Mouse (Mus musculus) adrenal gland, adult (tissue): ENCODE data around the gene Mettl6.

ENCODE experiments used
- DNase-seq, 2 experiments: peaks; one replicate each; pipeline ENCODE4 v3.0.0; 2022 to 2023; ENCODE audit warnings: low spot score in 1 of 2; ENCODE audit not compliant: inconsistent age in 2 of 2

Mettl6 gene

GRCm38 (mm10) chr14:31494975-31495455 is at the start of gene Mettl6:
Gene Mettl6, minus strand, starts transcription at chr14:31495040.
- peak; percentile 93 to 97 for DNase-seq

DNA sequence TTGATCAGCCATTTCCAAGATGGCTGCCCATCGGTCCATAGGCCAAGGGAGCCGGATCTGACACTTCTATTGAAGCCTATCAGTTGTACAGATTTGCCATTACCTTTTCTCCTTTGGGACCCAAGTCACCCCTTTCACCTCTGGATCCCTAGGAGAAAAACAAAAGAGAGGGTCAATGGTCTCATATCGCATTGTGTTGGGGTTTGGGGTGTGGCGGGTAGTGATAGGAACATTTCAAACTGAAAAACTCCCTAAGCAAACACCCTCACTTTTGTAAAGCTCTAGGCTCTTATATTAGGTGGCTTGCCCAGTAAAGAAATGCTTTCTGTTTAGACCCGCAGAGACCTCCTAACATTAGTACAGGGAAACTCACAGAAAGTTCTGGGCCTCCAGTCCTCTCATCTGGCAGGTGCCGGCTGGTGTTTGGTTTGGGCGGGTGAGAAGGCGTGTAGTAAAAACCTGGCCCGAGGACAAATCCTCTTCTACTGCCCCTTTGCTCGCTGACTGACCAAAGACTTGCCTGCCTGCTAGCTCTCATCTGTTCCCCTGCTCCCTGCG is 49.1 kb upstream of the Mettl6 start:
- DNase-seq: no peak

GRCm38 (mm10) chr14:31537298-31537697 is 42.5 kb upstream of the Mettl6 start:
- no peak for DNase-seq

DNA sequence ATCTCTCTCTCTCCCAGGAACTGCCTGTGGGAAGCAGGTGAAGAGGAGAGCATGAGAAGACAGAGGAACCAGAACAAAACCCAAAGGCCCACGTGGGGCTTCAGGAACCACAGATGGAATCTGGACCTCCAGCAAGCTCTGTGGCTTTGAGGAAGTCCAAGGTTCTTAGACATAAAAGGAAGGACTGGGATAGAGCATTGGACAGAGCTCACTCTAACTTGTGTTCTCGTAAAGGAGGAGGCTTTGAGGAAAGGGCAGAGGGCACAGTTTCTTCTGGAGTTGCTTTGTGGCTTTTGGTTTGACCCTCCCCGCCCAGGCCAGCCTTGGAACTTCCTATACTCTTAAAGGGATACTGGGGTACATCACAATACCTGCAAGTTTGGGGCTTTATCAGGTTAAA is 37.8 kb upstream of the Mettl6 start:
- DNase-seq: no peak

- peak; percentile 23 to 48 for DNase-seq
Observed at GRCm38 (mm10) chr14:31531506-31532148, 36.8 kb upstream of the Mettl6 start.

GRCm38 (mm10) chr14:31530847-31531246 is 36.0 kb upstream of the Mettl6 start:
- no peak for DNase-seq

DNA sequence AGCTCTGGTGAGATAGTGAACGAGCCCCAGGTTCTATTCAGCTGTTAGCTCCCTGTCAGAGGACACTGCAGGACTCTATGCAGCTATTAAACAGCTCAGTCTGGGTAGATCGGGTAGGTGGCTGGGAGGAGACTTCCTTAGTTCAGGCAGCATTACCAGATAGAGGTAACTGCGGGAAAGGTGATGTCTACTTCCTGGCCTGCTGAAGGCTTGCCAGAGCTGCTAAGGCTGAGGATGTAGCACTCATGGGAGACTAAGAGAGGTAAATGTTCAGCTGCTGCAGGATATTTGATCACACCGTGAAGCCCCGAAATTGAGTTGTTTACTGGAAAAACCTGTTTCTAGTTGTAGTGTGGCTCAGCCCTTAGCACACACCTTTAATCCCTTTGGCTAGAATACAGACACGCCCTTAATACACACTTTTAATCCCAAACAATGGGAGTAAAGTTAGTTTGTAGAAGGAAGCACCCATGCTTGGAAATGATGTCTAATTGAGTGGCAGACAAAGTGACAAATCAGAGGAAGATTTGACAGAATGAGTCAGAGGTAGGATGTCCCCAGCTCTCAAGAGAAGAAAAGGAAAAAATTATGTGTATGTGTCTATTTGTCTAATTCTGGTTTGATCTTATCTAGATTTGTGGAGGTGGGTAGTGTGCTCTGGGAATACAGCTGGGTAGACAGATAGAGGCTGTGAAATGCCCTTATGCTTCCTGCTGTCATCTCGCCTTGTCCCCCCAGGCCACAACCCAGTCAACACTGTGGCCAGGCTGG is 30.4 kb upstream of the Mettl6 start:
- no peak for DNase-seq

GRCm38 (mm10) chr14:31521318-31521717 is 26.5 kb upstream of the Mettl6 start:
- DNase-seq: no peak

- peak in 1 of 2 experiments; percentile 50 for DNase-seq
Observed at GRCm38 (mm10) chr14:31519165-31519564, 24.3 kb upstream of the Mettl6 start.

- no peak for DNase-seq
Observed at GRCm38 (mm10) chr14:31515895-31516294, 21.1 kb upstream of the Mettl6 start.

GRCm38 (mm10) chr14:31510322-31510721 is 15.5 kb upstream of the Mettl6 start:
- no peak for DNase-seq

- DNase-seq: peak; percentile 39 to 81
Observed at GRCm38 (mm10) chr14:31509911-31510310, 15.1 kb upstream of the Mettl6 start.

- no peak for DNase-seq
Observed at GRCm38 (mm10) chr14:31506456-31506855, 11.6 kb upstream of the Mettl6 start.

GRCm38 (mm10) chr14:31503406-31503805 is 8.6 kb upstream of the Mettl6 start:
- no peak for DNase-seq

GRCm38 (mm10) chr14:31499526-31499925 is 4.7 kb upstream of the Mettl6 start:
- no peak for DNase-seq

- DNase-seq: peak; percentile 56 to 74
Observed at GRCm38 (mm10) chr14:31496241-31496646, 1.4 kb upstream of the Mettl6 start.

GRCm38 (mm10) chr14:31495538-31495937 is 698 bp upstream of the Mettl6 start:
- DNase-seq: peak in 1 of 2 experiments; percentile 56

- no peak for DNase-seq
Observed at GRCm38 (mm10) chr14:31494349-31494974, 378 bp downstream of the Mettl6 start, which contains the start of gene Eaf1. Gene Eaf1, plus strand, starts transcription at chr14:31494399.

- no peak for DNase-seq
Observed at GRCm38 (mm10) chr14:31493901-31494300, 939 bp downstream of the Mettl6 start.

DNA sequence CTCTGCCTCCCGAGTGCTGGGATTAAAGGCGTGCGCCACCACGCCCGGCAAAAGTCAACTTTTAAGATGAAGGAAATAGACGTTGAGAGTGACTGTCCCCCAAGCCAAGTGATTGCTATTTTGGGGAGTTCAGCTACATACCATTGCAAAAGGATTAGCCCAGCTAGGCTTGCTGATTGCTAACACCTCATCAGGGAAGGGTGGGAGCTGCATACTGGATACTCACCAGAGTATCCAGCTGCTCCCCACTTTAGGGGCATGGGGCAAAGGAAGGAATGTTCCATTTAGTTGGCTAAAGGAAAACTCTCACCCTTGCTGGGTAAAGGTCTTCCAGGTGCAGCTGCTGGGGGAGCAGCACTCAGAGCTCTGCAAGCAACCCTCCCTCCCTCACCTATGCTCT is 6.8 kb downstream of the Mettl6 start:
- no peak for DNase-seq

- DNase-seq: no peak
Observed at GRCm38 (mm10) chr14:31486465-31486864, 8.4 kb downstream of the Mettl6 start.
